Mouse (Mus musculus): ENCODE data around the gene Gm13290. TPM values are rescaled to one million over a fixed set of nuclear protein-coding genes. Genes with fewer than 3 reads are reported as not detected.
"Not testable (repeated sequence)": the region's sequence is repeated elsewhere in the genome, so short reads cannot be mapped to it uniquely, and the experiment has no call there.

Gene Gm13290
- polyA plus RNA-seq, 1 experiment from 2014 or later = not detected

GRCm38 (mm10) chr4:88757628-88758031, 16.0 kb upstream of the Gm13290 start:
- peak overlapping the region; percentile 60 for H3K4me3 ChIP-seq
- under 1% methylated on average over 21 of the region's 21 CpGs for WGBS
- peak; percentile 97 for ATAC-seq (ENCODE audit: extremely low read depth, insufficient number of reproducible peaks, low FRiP score, low TSS enrichment)
- peak overlapping the region; percentile 95 for H3K27ac ChIP-seq (replicated peaks)
- H3K36me3 ChIP-seq; H3K9me3 ChIP-seq; H3K27me3 ChIP-seq (replicated peaks): not testable (repeated sequence)
- H3K4me2 ChIP-seq = peak overlapping the region; percentile 77
- peak overlapping the region; percentile 89; the same call in 1 of the 2 replicates for H3K9ac ChIP-seq
- peaks cover 15% of the 10 kb centered on the region for H3K4me1 ChIP-seq

DNA sequence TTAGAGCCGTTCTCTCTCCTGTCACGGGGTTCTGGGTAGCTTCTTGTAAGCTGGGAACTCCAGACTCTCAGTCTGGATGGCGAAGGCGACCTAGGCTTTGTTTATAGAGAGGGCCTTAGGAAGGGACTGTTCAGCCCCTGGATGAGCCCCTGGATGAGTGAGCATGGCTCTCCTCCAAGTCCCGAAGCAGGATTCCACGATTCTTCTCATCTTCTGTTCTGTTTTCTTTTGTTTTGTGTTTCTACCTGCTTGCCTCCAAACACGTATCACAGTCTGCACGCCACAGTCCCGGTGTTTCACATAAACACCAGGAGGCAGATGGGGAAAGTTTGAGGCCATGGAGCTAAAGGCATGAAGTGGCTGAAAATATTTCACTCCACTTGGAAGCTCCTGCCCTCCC, 14.9 kb upstream of the Gm13290 start:
- ATAC-seq (ENCODE audit: extremely low read depth, insufficient number of reproducible peaks, low FRiP score, low TSS enrichment); H3K9me3 ChIP-seq; H3K4me2 ChIP-seq; H3K27me3 ChIP-seq (replicated peaks); H3K4me3 ChIP-seq; H3K27ac ChIP-seq (replicated peaks); H3K36me3 ChIP-seq; H3K9ac ChIP-seq: not testable (repeated sequence)
- 77% methylated on average over 9 of the region's 9 CpGs for WGBS
- H3K4me1 ChIP-seq = peaks cover 15% of the 10 kb centered on the region

GRCm38 (mm10) chr4:88759610-88760268, 13.9 kb upstream of the Gm13290 start, which contains the start of gene Gm13283:
Gm13283 (plus strand) TSS chr4:88760119.
- H3K27ac ChIP-seq (replicated peaks) = peak within 1 kb of the TSS; percentile 65
- ATAC-seq (ENCODE audit: extremely low read depth, insufficient number of reproducible peaks, low FRiP score, low TSS enrichment) = not testable (repeated sequence)

DNA sequence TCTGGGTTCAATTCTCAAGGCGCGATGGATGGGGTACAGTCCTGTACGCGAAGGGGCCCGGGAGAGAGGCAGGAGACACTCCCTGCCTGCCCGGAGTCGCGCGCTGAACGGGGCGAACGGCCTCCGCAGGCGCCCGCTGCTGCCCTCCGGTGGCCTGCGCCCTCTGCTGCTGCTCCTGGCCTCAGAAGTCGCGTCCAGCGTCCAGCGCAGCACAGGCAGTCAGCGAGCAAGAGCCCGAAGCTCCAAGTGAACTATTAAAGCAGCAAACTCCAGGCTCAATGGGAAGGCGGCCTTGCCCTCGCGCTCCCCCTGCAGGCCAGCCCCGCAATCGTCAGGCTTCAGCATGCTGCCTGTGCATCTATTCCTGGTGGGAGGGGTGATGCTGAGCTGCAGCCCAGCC, 13.2 kb upstream of the Gm13290 start:
- Histone ChIP-seq H3K4me1 (peaks cover 15% of the 10 kb centered on the region), H3K9ac (peak overlapping the region; percentile 73; the same call in 1 of the 2 replicates), H3K4me3 (peak overlapping the region; percentile 44), H3K4me2 (peak overlapping the region; percentile 56), H3K27ac (replicated peaks) (peak overlapping the region; percentile 65)
- not testable (repeated sequence) for H3K27me3 ChIP-seq (replicated peaks); ATAC-seq (ENCODE audit: extremely low read depth, insufficient number of reproducible peaks, low FRiP score, low TSS enrichment); H3K9me3 ChIP-seq; H3K36me3 ChIP-seq
- WGBS = 0% methylated on average over 25 of the region's 28 CpGs

More at GRCm38 (mm10) chr4:88759610-88760268, 13.9 kb upstream of the Gm13290 start, which contains the start of gene Gm13283:
- peak within 1 kb of the TSS; percentile 73; the same call in 1 of the 2 replicates for H3K9ac ChIP-seq
- H3K36me3 ChIP-seq; H3K9me3 ChIP-seq; H3K27me3 ChIP-seq (replicated peaks): not testable (repeated sequence)
- peak within 1 kb of the TSS; percentile 44 for H3K4me3 ChIP-seq
- peak within 1 kb of the TSS; percentile 56 for H3K4me2 ChIP-seq
- WGBS = 20% methylated on average over 10 of the region's 14 CpGs
- peaks cover 15% of the 10 kb centered on the region for H3K4me1 ChIP-seq

DNA sequence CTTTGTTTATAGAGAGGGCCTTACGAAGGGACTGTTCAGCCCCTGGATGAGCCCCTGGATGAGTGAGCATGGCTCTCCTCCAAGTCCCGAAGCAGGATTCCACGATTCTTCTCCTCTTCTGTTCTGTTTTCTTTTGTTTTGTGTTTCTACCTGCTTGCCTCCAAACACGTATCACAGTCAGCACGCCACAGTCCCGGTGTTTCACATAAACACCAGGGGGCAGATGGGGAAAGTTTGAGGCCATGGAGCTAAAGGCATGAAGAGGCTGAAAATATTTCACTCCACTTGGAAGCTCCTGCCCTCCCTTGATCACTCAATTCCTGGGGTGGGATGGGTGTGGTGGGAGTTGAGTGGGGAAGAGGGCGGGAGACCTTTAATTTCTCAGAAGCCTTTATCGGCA, 11.9 kb upstream of the Gm13290 start:
- H3K36me3 ChIP-seq; H3K9ac ChIP-seq; H3K4me2 ChIP-seq; H3K9me3 ChIP-seq; H3K27me3 ChIP-seq (replicated peaks); H3K4me1 ChIP-seq; H3K27ac ChIP-seq (replicated peaks); ATAC-seq (ENCODE audit: extremely low read depth, insufficient number of reproducible peaks, low FRiP score, low TSS enrichment); H3K4me3 ChIP-seq: not testable (repeated sequence)
- WGBS = 55% methylated on average over 6 of the region's 8 CpGs

GRCm38 (mm10) chr4:88762341-88762740, 11.3 kb upstream of the Gm13290 start:
- H3K36me3 ChIP-seq; H3K27ac ChIP-seq (replicated peaks); H3K4me3 ChIP-seq; H3K4me1 ChIP-seq; ATAC-seq (ENCODE audit: extremely low read depth, insufficient number of reproducible peaks, low FRiP score, low TSS enrichment); H3K27me3 ChIP-seq (replicated peaks); H3K9me3 ChIP-seq; H3K9ac ChIP-seq: not testable (repeated sequence)
- WGBS = 47% methylated on average over 9 of the region's 9 CpGs
- peak overlapping the region; percentile 60 for H3K4me2 ChIP-seq

GRCm38 (mm10) chr4:88763384-88764018, 10.1 kb upstream of the Gm13290 start:
- not testable (repeated sequence) for H3K4me1 ChIP-seq; ATAC-seq (ENCODE audit: extremely low read depth, insufficient number of reproducible peaks, low FRiP score, low TSS enrichment); H3K36me3 ChIP-seq; H3K9me3 ChIP-seq; H3K27me3 ChIP-seq (replicated peaks)
- H3K4me3 ChIP-seq = peak overlapping the region; percentile 42
- 5% methylated on average over 25 of the region's 42 CpGs for WGBS
- H3K9ac ChIP-seq = peak overlapping the region; percentile 62
- H3K27ac ChIP-seq (replicated peaks) = peak overlapping the region; percentile 56
- H3K4me2 ChIP-seq = peak overlapping the region; percentile 57

DNA sequence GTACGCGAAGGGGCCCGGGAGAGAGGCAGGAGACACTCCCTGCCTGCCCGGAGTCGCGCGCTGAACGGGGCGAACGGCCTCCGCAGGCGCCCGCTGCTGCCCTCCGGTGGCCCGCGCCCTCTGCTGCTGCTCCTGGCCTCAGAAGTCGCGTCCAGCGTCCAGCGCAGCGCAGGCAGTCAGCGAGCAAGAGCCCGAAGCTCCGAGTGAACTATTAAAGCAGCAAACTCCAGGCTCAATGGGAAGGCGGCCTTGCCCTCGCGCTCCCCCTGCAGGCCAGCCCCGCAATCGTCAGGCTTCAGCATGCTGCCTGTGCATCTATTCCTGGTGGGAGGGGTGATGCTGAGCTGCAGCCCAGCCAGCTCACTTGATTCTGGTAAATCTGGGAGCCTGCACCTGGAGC, 3.0 kb downstream of the Gm13290 start, which contains the start of gene Gm13289:
TSS of gene Gm13289 (plus strand) at position 301 of the 400 bp plus-strand sequence.
- not testable (repeated sequence) for H3K4me3 ChIP-seq; H3K4me2 ChIP-seq; H3K4me1 ChIP-seq; ATAC-seq (ENCODE audit: extremely low read depth, insufficient number of reproducible peaks, low FRiP score, low TSS enrichment); H3K27ac ChIP-seq (replicated peaks); H3K27me3 ChIP-seq (replicated peaks); H3K9me3 ChIP-seq; H3K9ac ChIP-seq; H3K36me3 ChIP-seq
- no CpG with 5 or more reads among the region's 29 CpGs for WGBS

DNA sequence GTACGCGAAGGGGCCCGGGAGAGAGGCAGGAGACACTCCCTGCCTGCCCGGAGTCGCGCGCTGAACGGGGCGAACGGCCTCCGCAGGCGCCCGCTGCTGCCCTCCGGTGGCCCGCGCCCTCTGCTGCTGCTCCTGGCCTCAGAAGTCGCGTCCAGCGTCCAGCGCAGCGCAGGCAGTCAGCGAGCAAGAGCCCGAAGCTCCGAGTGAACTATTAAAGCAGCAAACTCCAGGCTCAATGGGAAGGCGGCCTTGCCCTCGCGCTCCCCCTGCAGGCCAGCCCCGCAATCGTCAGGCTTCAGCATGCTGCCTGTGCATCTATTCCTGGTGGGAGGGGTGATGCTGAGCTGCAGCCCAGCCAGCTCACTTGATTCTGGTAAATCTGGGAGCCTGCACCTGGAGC, 5.9 kb downstream of the Gm13290 start, which contains the start of gene Gm13272:
TSS of gene Gm13272 (plus strand) at position 301 of the 400 bp plus-strand sequence.
- not testable (repeated sequence) for ATAC-seq (ENCODE audit: extremely low read depth, insufficient number of reproducible peaks, low FRiP score, low TSS enrichment); H3K36me3 ChIP-seq; H3K27me3 ChIP-seq (replicated peaks); H3K9me3 ChIP-seq; H3K27ac ChIP-seq (replicated peaks); H3K4me3 ChIP-seq; H3K9ac ChIP-seq; H3K4me1 ChIP-seq; H3K4me2 ChIP-seq
- no CpG with 5 or more reads among the region's 29 CpGs for WGBS

GRCm38 (mm10) chr4:88780320-88780719, 6.7 kb downstream of the Gm13290 start:
- not testable (repeated sequence) for H3K4me3 ChIP-seq; H3K9ac ChIP-seq; H3K4me2 ChIP-seq; H3K9me3 ChIP-seq; H3K27me3 ChIP-seq (replicated peaks); H3K27ac ChIP-seq (replicated peaks); H3K4me1 ChIP-seq; H3K36me3 ChIP-seq; ATAC-seq (ENCODE audit: extremely low read depth, insufficient number of reproducible peaks, low FRiP score, low TSS enrichment)
- 40% methylated on average over 16 of the region's 18 CpGs for WGBS

GRCm38 (mm10) chr4:88781831-88782230, 8.2 kb downstream of the Gm13290 start, which contains the start of gene Ifnz:
Ifnz (plus strand) TSS chr4:88782131.
- not testable (repeated sequence) for ATAC-seq (ENCODE audit: extremely low read depth, insufficient number of reproducible peaks, low FRiP score, low TSS enrichment); H3K4me1 ChIP-seq; H3K36me3 ChIP-seq; H3K27me3 ChIP-seq (replicated peaks); H3K9me3 ChIP-seq
- peak within 1 kb of the TSS; percentile 66 for H3K27ac ChIP-seq (replicated peaks)
- H3K9ac ChIP-seq = 0 out of 2 replicates have a peak within 1 kb of the TSS, but pooled peaks have one; percentile 47
- peak within 1 kb of the TSS; percentile 37 for H3K4me3 ChIP-seq
- peak within 1 kb of the TSS; percentile 58 for H3K4me2 ChIP-seq
- WGBS = 13% methylated on average over 4 of the region's 7 CpGs
